16 mouse cellular contexts compared by ENCODE assay signal in genomic region chr14:114912271-114912670, GRCm38 (mm10).
"Had no signal": no experiment of that assay in that cellular context is flagged by ENCODE, and none has a peak within 500 bp of the region (broad histone marks: within the 10 kb centered on the region; RNA-seq: fewer than 3 reads in every experiment).

No protein-coding gene starts in this region.

- ATAC-seq: intestine, embryonic 15.5 days; liver, postnatal 0 days; midbrain, embryonic 15.5 days had no signal

- H3K9ac ChIP-seq: intestine, embryonic 15.5 days; kidney, embryonic 15.5 days; limb, embryonic 12.5 days; liver, embryonic 13.5 days; liver, postnatal 0 days; midbrain, embryonic 15.5 days; stomach, embryonic 15.5 days had no signal

- H3K27me3 ChIP-seq: intestine, embryonic 15.5 days; kidney, embryonic 15.5 days; limb, embryonic 12.5 days; liver, embryonic 13.5 days; megakaryocyte, embryonic 14.5 days; midbrain, embryonic 15.5 days; stomach, embryonic 15.5 days had no signal

- H3K9me3 ChIP-seq: intestine, embryonic 15.5 days; kidney, embryonic 15.5 days; limb, embryonic 12.5 days; liver, embryonic 13.5 days; megakaryocyte, embryonic 14.5 days; midbrain, embryonic 15.5 days; stomach, embryonic 15.5 days had no signal

- H3K27ac ChIP-seq: intestine, embryonic 15.5 days; kidney, embryonic 15.5 days; left cerebral cortex, adult 2 months; limb, embryonic 12.5 days; liver, embryonic 13.5 days; macrophage; midbrain, embryonic 15.5 days; stomach, embryonic 15.5 days had no signal

- H3K36me3 ChIP-seq: intestine, embryonic 15.5 days; kidney, embryonic 15.5 days; limb, embryonic 12.5 days; liver, embryonic 13.5 days; midbrain, embryonic 15.5 days; stomach, embryonic 15.5 days had no signal

- DNase-seq: kidney, adult 18-20 months; kidney, postnatal 14 days; liver; liver, embryonic 13.5 days; liver, postnatal 0 days; thymus, adult 2 months; thymus, postnatal 25 days had no signal

- H3K4me3 ChIP-seq: intestine, embryonic 15.5 days; kidney, embryonic 15.5 days; left cerebral cortex, adult 2 months; limb, embryonic 12.5 days; liver, embryonic 13.5 days; megakaryocyte, embryonic 14.5 days; midbrain, embryonic 15.5 days; stomach, embryonic 15.5 days had no signal

- H3K4me2 ChIP-seq: intestine, embryonic 15.5 days; kidney, embryonic 15.5 days; limb, embryonic 12.5 days; liver, embryonic 13.5 days; midbrain, embryonic 11.5 days; midbrain, embryonic 15.5 days; stomach, embryonic 15.5 days had no signal

- H3K4me1 ChIP-seq: intestine, embryonic 15.5 days; kidney, embryonic 15.5 days; limb, embryonic 12.5 days; liver, embryonic 13.5 days; midbrain, embryonic 15.5 days; stomach, embryonic 15.5 days had no signal
